Mouse (Mus musculus) stomach, embryonic 16.5 days (tissue): Measurements from ENCODE around the gene Camk2n1. TPM values are rescaled to one million over a fixed set of nuclear protein-coding genes. Genes with fewer than 3 reads are reported as not detected.

ENCODE experiments used
- ATAC-seq: fragments of 200-750 bp; cut with Nextera tagmentation; 2 replicates; pipeline ENCODE4 v1.8.0; 2017; ENCODE audit warnings: moderate number of reproducible peaks, moderate TSS enrichment; ENCODE audit not compliant: insufficient read depth, low FRiP score
- H3K27ac ChIP-seq: fragments of 300-500 bp; sonication (generic); 2 replicates; pipeline ENCODE4 v1.5.1; 2014; ENCODE audit warnings: low read length
- H3K27me3 ChIP-seq: fragments of 300-500 bp; sonication (generic); 2 replicates; pipeline ENCODE4 v1.6.1; 2014; ENCODE audit warnings: low read length, control low read depth, mixed read lengths; ENCODE audit not compliant: control insufficient read depth, insufficient read depth
- H3K36me3 ChIP-seq: fragments of 300-500 bp; sonication (generic); 2 replicates; pipeline ENCODE4 v1.6.1; 2014; ENCODE audit warnings: low read length; ENCODE audit not compliant: control insufficient read depth, insufficient read depth
- H3K4me1 ChIP-seq: fragments of 300-500 bp; sonication (generic); 2 replicates; pipeline ENCODE4 v1.6.1; 2014; ENCODE audit warnings: low read length, control low read depth, mixed read lengths; ENCODE audit not compliant: control insufficient read depth, insufficient read depth
- H3K4me2 ChIP-seq: fragments of 300-500 bp; sonication (generic); 2 replicates; pipeline ENCODE4 v1.6.1; 2014; ENCODE audit warnings: low read depth, low read length, mixed read lengths
- H3K4me3 ChIP-seq: fragments of 300-500 bp; sonication (generic); replicated peaks from 2 replicates; pipeline ENCODE4 v1.5.1; 2014; ENCODE audit warnings: mild to moderate bottlenecking, low read length
- H3K9ac ChIP-seq: fragments of 300-500 bp; sonication (generic); 2 replicates; pipeline ENCODE4 v1.6.1; 2014; ENCODE audit warnings: low read length
- H3K9me3 ChIP-seq: fragments of 300-500 bp; sonication (generic); replicated peaks from 2 replicates; pipeline ENCODE4 v1.6.1; 2016; ENCODE audit warnings: low read length, control low read depth; ENCODE audit not compliant: control insufficient read depth
- WGBS: fragments of 180-500 bp; shearing (Covaris S2); extraction: QIAGEN DNeasy Blood & Tissue Kit; methylation state at CpG from one replicate; pipeline ENCODE4 v1.1.7; 2014; 5-methylcytosine and 5-hydroxymethylcytosine counted together
- polyA plus RNA-seq: library from polyadenylated mRNA; unstranded; fragments of >200 nt; fragmentation: Nextera tagmentation; extraction: Ambion mirVana; gene quantifications from 2 replicates; pipeline ENCODE4 v1.2.1, GENCODE M21; 2015

Camk2n1 gene
- polyA plus RNA-seq, 1 experiment from 2014 or later = 2.8 TPM

DNA sequence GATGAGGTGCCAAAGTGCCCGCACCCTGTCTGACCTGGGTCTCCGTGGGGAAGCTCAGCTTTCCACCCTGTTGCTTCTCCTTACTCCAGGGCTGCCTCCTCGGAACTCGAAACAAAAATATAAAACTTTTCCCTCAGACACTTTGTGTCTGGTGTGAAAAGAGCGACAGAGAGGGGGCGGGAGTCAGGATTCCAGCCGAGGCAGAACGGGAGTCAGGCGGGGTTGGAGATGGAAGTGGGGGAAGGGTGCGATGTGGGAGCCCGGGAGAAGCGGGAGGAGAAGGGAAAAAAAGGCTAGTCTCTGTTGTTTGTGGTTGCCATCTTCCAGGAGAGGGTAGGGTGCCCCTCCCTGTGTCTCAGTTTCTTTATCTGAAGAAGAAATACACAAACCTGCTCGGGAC is 41.7 kb downstream of the Camk2n1 start:
- Histone ChIP-seq H3K27ac (peak overlapping the region; percentile 39), H3K27me3 (no peaks in the 10 kb centered on the region), H3K4me2 (peak overlapping the region; percentile 8; the same call in 1 of the 2 replicates), H3K9ac (peak overlapping the region; percentile 6), H3K4me3 (no peak overlapping the region), H3K4me1 (peaks cover 34% of the 10 kb centered on the region), H3K9me3 (no peaks in the 10 kb centered on the region), H3K36me3 (no peaks in the 10 kb centered on the region)
- ATAC-seq = no peak
- 8% methylated on average over 13 of the region's 13 CpGs for WGBS

DNA sequence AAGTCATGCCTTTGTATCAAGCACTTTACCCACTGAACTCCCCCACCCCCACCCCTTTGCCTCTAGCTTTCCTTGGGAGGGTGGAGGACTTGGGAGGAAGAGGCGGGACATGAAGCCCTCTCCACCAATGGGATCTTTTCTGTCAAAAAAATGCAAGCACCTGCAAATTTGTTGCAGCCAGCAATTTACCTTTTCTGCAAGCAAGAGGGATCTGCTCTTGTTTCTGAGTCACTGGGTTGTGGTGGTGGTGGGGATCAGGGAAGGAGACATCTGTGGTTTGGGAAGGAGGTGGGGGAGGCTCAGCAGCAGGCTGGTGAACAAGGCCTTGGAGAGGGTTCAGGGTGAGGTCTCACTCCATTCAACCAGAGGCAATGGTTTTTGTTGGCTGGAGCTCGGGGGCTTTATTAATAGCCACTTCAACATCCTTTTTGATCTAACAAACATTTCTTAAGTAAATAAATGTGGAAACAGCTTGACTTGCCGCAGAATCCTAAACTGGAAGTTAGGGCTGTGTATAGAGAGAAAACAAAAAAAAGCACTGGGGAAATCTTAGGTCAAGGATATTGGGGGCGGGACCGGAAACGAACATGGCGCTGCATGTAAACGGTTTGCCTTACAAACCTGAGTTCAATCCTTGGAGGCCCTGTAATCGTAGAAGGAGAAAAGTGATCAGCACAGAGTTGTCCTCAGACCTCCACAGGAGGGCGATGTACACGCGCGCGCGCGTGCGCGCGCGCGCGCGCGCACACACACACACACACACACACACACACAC is 42.8 kb downstream of the Camk2n1 start:
- peak overlapping the region; percentile 24; the same call in 1 of the 2 replicates for H3K27ac ChIP-seq
- no peaks in the 10 kb centered on the region for H3K27me3 ChIP-seq
- ATAC-seq = no peak
- no peak overlapping the region for H3K4me3 ChIP-seq
- WGBS = 48% methylated on average over 24 of the region's 24 CpGs
- H3K9me3 ChIP-seq = no peaks in the 10 kb centered on the region
- peaks cover 34% of the 10 kb centered on the region for H3K4me1 ChIP-seq
- no peak overlapping the region for H3K9ac ChIP-seq
- no peaks in the 10 kb centered on the region for H3K36me3 ChIP-seq
- H3K4me2 ChIP-seq = no peak overlapping the region

DNA sequence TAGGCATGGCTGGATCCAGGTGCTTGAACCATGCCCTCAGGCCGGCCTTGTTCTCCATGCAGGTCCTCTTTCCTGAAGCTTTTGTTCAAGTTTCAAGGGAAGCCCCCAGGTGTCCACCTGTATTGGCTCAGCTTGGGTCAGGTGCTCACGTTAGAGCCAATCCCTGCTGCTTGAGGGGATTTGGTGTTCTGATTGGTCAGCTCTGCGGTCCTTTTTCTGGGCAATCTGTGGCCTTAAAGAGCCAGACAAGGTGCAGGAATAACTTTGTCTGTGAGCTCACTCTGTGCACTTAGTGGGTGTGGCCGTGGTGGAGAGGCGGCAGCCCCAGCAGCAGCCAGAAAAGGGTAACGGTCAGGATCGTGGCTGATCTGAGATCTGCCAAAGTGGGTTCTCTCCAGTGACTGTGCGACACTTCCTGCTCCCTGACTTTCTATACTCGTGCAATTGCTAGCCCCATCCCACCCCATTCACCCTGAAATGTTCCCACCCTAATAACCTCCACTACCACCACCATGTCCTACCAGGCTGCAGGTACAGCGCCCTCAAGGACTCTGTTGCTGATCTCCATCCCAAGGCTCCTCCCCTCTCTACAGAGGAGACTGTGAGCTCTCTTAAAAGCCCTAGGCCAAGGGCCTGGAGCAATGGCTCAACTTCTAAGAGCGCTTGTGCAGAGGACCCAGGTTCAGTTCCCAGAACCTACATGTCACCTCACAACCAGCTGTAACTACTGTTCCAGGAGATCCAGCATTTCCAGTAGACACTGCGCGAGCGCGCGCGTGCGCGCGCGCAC is 45.9 kb downstream of the Camk2n1 start:
- no peak for ATAC-seq
- Histone ChIP-seq H3K36me3 (no peaks in the 10 kb centered on the region), H3K4me1 (peaks cover 30% of the 10 kb centered on the region), H3K9me3 (no peaks in the 10 kb centered on the region), H3K9ac (no peak overlapping the region), H3K27me3 (peaks cover 5% of the 10 kb centered on the region), H3K4me3 (no peak overlapping the region), H3K4me2 (no peak overlapping the region), H3K27ac (no peak overlapping the region)
- WGBS = 78% methylated on average over 21 of the region's 21 CpGs

DNA sequence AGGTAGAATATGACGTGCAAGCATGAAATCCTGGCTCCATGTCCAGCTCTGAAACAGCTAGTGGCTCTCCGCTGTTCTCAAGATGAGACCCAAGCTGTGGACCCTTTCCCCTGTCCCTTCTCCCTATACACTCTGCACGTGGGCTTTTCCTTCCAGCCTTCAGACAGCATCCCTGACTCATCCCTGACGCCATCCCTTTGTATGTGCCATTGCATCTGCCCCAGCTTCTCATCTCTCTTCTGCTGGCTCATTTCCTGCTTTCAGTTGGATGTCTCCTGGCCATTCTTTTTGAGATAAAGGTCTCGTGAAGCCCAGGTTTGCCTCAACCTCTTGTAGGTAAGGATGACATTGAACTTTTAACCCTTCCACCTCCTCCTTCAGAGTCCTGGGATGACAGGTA is 46.9 kb downstream of the Camk2n1 start:
- 66% methylated on average over 5 of the region's 5 CpGs for WGBS
- Histone ChIP-seq H3K9me3 (no peaks in the 10 kb centered on the region), H3K27me3 (peaks cover 5% of the 10 kb centered on the region), H3K36me3 (no peaks in the 10 kb centered on the region), H3K4me1 (peaks cover 22% of the 10 kb centered on the region), H3K4me3 (no peak overlapping the region), H3K4me2 (no peak overlapping the region), H3K9ac (no peak overlapping the region), H3K27ac (no peak overlapping the region)
- ATAC-seq = no peak

DNA sequence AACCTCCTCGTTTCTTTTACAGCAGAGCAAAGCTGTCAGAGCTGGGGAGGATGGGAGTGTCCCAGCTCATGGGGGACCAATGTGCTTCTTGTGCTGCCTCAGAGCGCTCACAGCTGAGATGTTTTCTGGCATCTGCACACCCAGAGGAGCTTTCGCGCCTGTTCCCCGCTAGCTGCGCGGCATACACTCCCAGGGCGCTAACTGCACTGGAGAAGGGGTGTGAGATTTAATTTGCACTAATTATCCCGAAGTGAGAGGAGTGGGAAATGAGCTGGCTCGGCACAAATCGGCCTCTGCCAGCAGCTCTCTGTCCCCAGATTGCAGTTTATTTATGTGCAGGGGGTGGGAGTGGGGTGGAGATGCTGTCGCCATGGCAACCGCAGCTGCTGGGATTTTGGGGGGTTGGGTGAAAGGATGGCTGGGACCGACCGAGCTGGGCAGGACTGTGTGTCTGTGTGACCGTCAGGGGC is 50.6 kb downstream of the Camk2n1 start:
- no peak overlapping the region for H3K4me3 ChIP-seq
- H3K9me3 ChIP-seq = no peaks in the 10 kb centered on the region
- H3K4me2 ChIP-seq = peak overlapping the region; percentile 22; the same call in 1 of the 2 replicates
- WGBS = 3% methylated on average over 16 of the region's 16 CpGs
- peaks cover 15% of the 10 kb centered on the region for H3K4me1 ChIP-seq
- H3K27ac ChIP-seq = peak overlapping the region; percentile 48
- ATAC-seq = peak; percentile 73; the same call in 1 of the 2 replicates
- no peaks in the 10 kb centered on the region for H3K36me3 ChIP-seq
- H3K27me3 ChIP-seq = peaks cover 10% of the 10 kb centered on the region
- peak overlapping the region; percentile 12; the same call in 1 of the 2 replicates for H3K9ac ChIP-seq

DNA sequence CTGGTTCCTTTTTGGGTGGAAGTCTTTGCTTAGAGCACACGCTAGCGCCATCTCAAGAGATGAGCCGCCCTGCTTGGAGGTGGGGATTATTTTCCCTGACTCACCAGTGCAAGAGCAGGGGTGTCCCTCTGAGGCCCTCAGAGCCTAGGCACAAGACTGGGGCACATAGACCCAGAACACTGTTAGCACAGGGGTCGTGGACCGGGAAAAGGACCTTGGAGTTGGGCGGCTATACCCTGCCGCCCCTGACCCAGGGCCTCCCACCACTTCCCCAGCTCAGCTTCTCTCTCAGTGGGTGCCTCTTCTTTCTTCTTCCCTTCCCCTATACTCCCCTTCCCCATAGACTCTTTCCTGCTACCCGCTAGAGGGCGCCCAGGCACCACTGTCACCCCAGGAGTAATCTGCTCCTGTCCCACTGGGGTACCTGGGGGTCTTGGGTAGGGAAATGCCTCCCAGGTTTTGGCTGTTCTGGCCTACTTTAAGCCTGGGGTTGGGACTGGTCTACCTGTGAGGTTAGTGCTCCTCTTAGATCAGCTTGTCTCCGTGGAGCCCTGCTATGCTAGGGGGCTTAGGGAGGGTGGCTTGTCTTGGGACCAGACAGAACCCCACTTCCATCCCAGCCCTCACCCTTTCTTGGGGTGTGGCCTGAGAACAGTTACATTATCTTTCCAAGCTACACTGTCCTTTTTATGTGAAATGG is 51.2 kb downstream of the Camk2n1 start:
- Histone ChIP-seq H3K4me3 (no peak overlapping the region), H3K27me3 (peaks cover 10% of the 10 kb centered on the region), H3K4me1 (peaks cover 18% of the 10 kb centered on the region), H3K9me3 (no peaks in the 10 kb centered on the region), H3K36me3 (no peaks in the 10 kb centered on the region), H3K4me2 (0 out of 2 replicates have a peak overlapping the region, but pooled peaks have one; percentile 22), H3K27ac (no peak overlapping the region), H3K9ac (no peak overlapping the region)
- ATAC-seq = 0 out of 2 replicates have a peak, but pooled peaks have one; percentile 6
- 9% methylated on average over 10 of the region's 10 CpGs for WGBS

DNA sequence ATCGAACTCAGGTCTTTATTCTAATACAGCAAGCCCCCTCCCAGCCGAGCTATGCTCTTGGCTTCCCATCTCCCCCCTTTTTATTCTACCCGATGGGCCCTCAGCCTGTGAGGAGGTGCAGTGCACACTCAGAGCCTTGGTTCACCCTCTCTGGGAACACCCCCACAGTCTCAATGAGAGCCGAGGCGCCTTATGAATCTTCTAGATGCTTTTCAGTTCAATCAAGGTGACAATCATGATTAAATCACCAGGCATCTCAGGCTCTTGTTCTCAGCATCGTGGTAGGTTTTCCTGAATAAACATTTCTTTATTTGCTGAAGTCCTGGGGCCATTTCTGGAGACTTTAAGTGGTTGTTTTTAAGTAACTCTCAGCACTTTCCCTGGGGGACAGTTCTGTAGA is 53.8 kb downstream of the Camk2n1 start:
- H3K4me1 ChIP-seq = peaks cover 18% of the 10 kb centered on the region
- H3K4me2 ChIP-seq = no peak overlapping the region
- H3K9me3 ChIP-seq = no peaks in the 10 kb centered on the region
- no peaks in the 10 kb centered on the region for H3K36me3 ChIP-seq
- 45% methylated on average over 6 of the region's 6 CpGs for WGBS
- no peak for ATAC-seq
- H3K4me3 ChIP-seq = no peak overlapping the region
- no peak overlapping the region for H3K27ac ChIP-seq
- H3K9ac ChIP-seq = no peak overlapping the region
- H3K27me3 ChIP-seq = peaks cover 10% of the 10 kb centered on the region
